In genomic region chr9:99870780-99871555, GRCm38 (mm10) we compare ENCODE assay signal across 10 mouse cellular contexts. TPM values are rescaled to one million over a fixed set of nuclear protein-coding genes. Genes with fewer than 3 reads are reported as not detected.
DNase-seq lines count a peak whose midpoint lies in the region; ATAC-seq and TF ChIP-seq lines count a peak whose summit lies in the region.
"Had no signal": no experiment of that assay in that cellular context is flagged by ENCODE, and none has a peak within 500 bp of the region (broad histone marks: within the 10 kb centered on the region; RNA-seq: fewer than 3 reads in every experiment).

No protein-coding gene starts in this region.

- no peak for TF ChIP-seq POLR2A in limb, embryonic 14.5 days (IDR thresholded peaks at IDR 0.05; ENCODE audit: borderline replicate concordance, extremely low read depth, insufficient read depth, insufficient read length)

- 4% methylated on average over 37 of the region's 37 CpGs for WGBS in liver, embryonic 11.5 days
- 4% methylated on average over 37 of the region's 37 CpGs for WGBS in liver, postnatal 0 days (ENCODE audit: insufficient replicate concordance)
- 2% methylated on average over 37 of the region's 37 CpGs for WGBS in embryonic facial prominence, embryonic 15.5 days
- WGBS in limb, embryonic 14.5 days = 1% methylated on average over 37 of the region's 37 CpGs
- under 1% methylated on average over 37 of the region's 37 CpGs for WGBS in stomach, embryonic 16.5 days
- WGBS in kidney, embryonic 14.5 days = under 1% methylated on average over 37 of the region's 37 CpGs

- H3K9ac ChIP-seq in liver, embryonic 11.5 days (ENCODE audit: low read depth, low read length) = no peak overlapping the region
- no peak overlapping the region for H3K9ac ChIP-seq in liver, postnatal 0 days (replicated peaks)
- no peak overlapping the region for H3K9ac ChIP-seq in embryonic facial prominence, embryonic 15.5 days
- H3K9ac ChIP-seq in limb, embryonic 14.5 days (ENCODE audit: low read depth, low read length, severe bottlenecking) = no peak overlapping the region
- H3K9ac ChIP-seq in stomach, embryonic 16.5 days (ENCODE audit: low read length) = no peak overlapping the region
- H3K9ac ChIP-seq in kidney, embryonic 14.5 days (ENCODE audit: low read depth, low read length) = no peak overlapping the region

- H3K27ac ChIP-seq in liver, embryonic 11.5 days (ENCODE audit: low read depth, low read length) = no peak overlapping the region
- no peak overlapping the region for H3K27ac ChIP-seq in liver, postnatal 0 days (ENCODE audit: low read depth)
- H3K27ac ChIP-seq in embryonic facial prominence, embryonic 15.5 days (replicated peaks) = no peak overlapping the region
- H3K27ac ChIP-seq in limb, embryonic 14.5 days (replicated peaks; ENCODE audit: low read depth, low read length) = no peak overlapping the region
- H3K27ac ChIP-seq in stomach, embryonic 16.5 days (ENCODE audit: low read length) = no peak overlapping the region
- no peak overlapping the region for H3K27ac ChIP-seq in kidney, embryonic 14.5 days (ENCODE audit: low read depth, low read length)

- peak; percentile 34 for DNase-seq in liver, embryonic 11.5 days (ENCODE audit: low spot score)
- no peak for DNase-seq in liver, postnatal 0 days
- DNase-seq in limb, embryonic 14.5 days (ENCODE audit: low spot score) = no peak
- no peak for DNase-seq in left cerebral cortex, adult 18-20 months (ENCODE audit: low spot score in 2 of 2)

- no peak overlapping the region for H3K4me3 ChIP-seq in liver, embryonic 11.5 days (ENCODE audit: low read depth, low read length)
- H3K4me3 ChIP-seq in liver, postnatal 0 days (ENCODE audit: low read depth, low read length) = no peak overlapping the region
- H3K4me3 ChIP-seq in embryonic facial prominence, embryonic 15.5 days (replicated peaks) = peak overlapping the region; percentile 19
- peak overlapping the region; percentile 11; the same call in 1 of the 2 replicates for H3K4me3 ChIP-seq in limb, embryonic 14.5 days (replicated peaks; ENCODE audit: low read length)
- 0 out of 2 replicates have a peak overlapping the region, but pooled peaks have one; percentile 5 for H3K4me3 ChIP-seq in stomach, embryonic 16.5 days (replicated peaks; ENCODE audit: low read length)
- H3K4me3 ChIP-seq in kidney, embryonic 14.5 days (ENCODE audit: low read length) = no peak overlapping the region

- H3K4me2 ChIP-seq in liver, embryonic 11.5 days = no peak overlapping the region
- H3K4me2 ChIP-seq in liver, postnatal 0 days (ENCODE audit: low read depth, low read length) = no peak overlapping the region
- peak overlapping the region; percentile 45 for H3K4me2 ChIP-seq in embryonic facial prominence, embryonic 15.5 days (replicated peaks)
- no peak overlapping the region; the same call in 1 of the 2 replicates for H3K4me2 ChIP-seq in limb, embryonic 14.5 days (replicated peaks; ENCODE audit: low read depth, low read length, severe bottlenecking)
- H3K4me2 ChIP-seq in stomach, embryonic 16.5 days (ENCODE audit: low read depth, low read length) = 0 out of 2 replicates have a peak overlapping the region, but pooled peaks have one; percentile 10
- no peak overlapping the region for H3K4me2 ChIP-seq in kidney, embryonic 14.5 days (replicated peaks; ENCODE audit: low read depth, low read length)

- peaks cover 97% of the 10 kb centered on the region for H3K27me3 ChIP-seq in liver, embryonic 11.5 days (replicated peaks; ENCODE audit: control insufficient read depth, insufficient read depth, low read length)
- H3K27me3 ChIP-seq in liver, postnatal 0 days (ENCODE audit: insufficient read depth, low read length) = peaks cover 98% of the 10 kb centered on the region
- H3K27me3 ChIP-seq in embryonic facial prominence, embryonic 15.5 days = peaks cover 97% of the 10 kb centered on the region
- peaks cover 97% of the 10 kb centered on the region for H3K27me3 ChIP-seq in limb, embryonic 14.5 days (ENCODE audit: control insufficient read depth, insufficient read depth, low read length)
- H3K27me3 ChIP-seq in stomach, embryonic 16.5 days (ENCODE audit: control insufficient read depth, insufficient read depth, low read length) = peaks cover 88% of the 10 kb centered on the region
- peaks cover 98% of the 10 kb centered on the region for H3K27me3 ChIP-seq in kidney, embryonic 14.5 days (ENCODE audit: control insufficient read depth, insufficient read depth, low read length)

- H3K9me3 ChIP-seq in liver, embryonic 11.5 days (ENCODE audit: control insufficient read depth, low read length) = no peaks in the 10 kb centered on the region
- H3K9me3 ChIP-seq in liver, postnatal 0 days (ENCODE audit: low read length) = no peaks in the 10 kb centered on the region
- H3K9me3 ChIP-seq in embryonic facial prominence, embryonic 15.5 days (replicated peaks) = no peaks in the 10 kb centered on the region
- H3K9me3 ChIP-seq in limb, embryonic 14.5 days (ENCODE audit: control insufficient read depth, low read length) = no peaks in the 10 kb centered on the region
- no peaks in the 10 kb centered on the region for H3K9me3 ChIP-seq in stomach, embryonic 16.5 days (replicated peaks; ENCODE audit: control insufficient read depth, low read length)
- H3K9me3 ChIP-seq in kidney, embryonic 14.5 days (ENCODE audit: control insufficient read depth, low read length) = no peaks in the 10 kb centered on the region

- ATAC-seq in liver, embryonic 11.5 days (replicated peaks; ENCODE audit: low FRiP score) = no peak
- no peak for ATAC-seq in liver, postnatal 0 days
- ATAC-seq in embryonic facial prominence, embryonic 15.5 days (ENCODE audit: insufficient number of reproducible peaks, low FRiP score, low TSS enrichment, low read depth) = no peak
- no peak for ATAC-seq in limb, embryonic 14.5 days (ENCODE audit: low FRiP score, low read depth)
- ATAC-seq in stomach, embryonic 16.5 days (ENCODE audit: insufficient read depth, low FRiP score) = no peak
- no peak for ATAC-seq in kidney, embryonic 14.5 days (ENCODE audit: low FRiP score, low TSS enrichment)
- ATAC-seq: Patski had no signal

- TF ChIP-seq EP300 in liver, postnatal 0 days (IDR thresholded peaks at IDR 0.05; ENCODE audit: low read depth) = no peak

- peaks cover 3% of the 10 kb centered on the region for H3K4me1 ChIP-seq in liver, embryonic 11.5 days (replicated peaks; ENCODE audit: control insufficient read depth, insufficient read depth, low read length)
- H3K4me1 ChIP-seq in liver, postnatal 0 days (ENCODE audit: insufficient read depth) = no peaks in the 10 kb centered on the region
- H3K4me1 ChIP-seq in embryonic facial prominence, embryonic 15.5 days = peaks cover 51% of the 10 kb centered on the region
- H3K4me1 ChIP-seq in limb, embryonic 14.5 days (ENCODE audit: control insufficient read depth, insufficient read depth, low read length) = peaks cover 11% of the 10 kb centered on the region
- peaks cover 12% of the 10 kb centered on the region for H3K4me1 ChIP-seq in stomach, embryonic 16.5 days (ENCODE audit: control insufficient read depth, insufficient read depth, low read length)
- peaks cover 7% of the 10 kb centered on the region; the same call in 1 of the 2 replicates for H3K4me1 ChIP-seq in kidney, embryonic 14.5 days (ENCODE audit: control insufficient read depth, insufficient read depth, low read length)

- TF ChIP-seq CTCF in liver, postnatal 0 days (IDR thresholded peaks at IDR 0.05; ENCODE audit: low read depth) = no peak

- H3K36me3 ChIP-seq in liver, embryonic 11.5 days (ENCODE audit: control insufficient read depth, insufficient read depth, low read length) = no peaks in the 10 kb centered on the region
- no peaks in the 10 kb centered on the region for H3K36me3 ChIP-seq in liver, postnatal 0 days (replicated peaks; ENCODE audit: insufficient read depth, low read length)
- H3K36me3 ChIP-seq in embryonic facial prominence, embryonic 15.5 days = no peaks in the 10 kb centered on the region
- no peaks in the 10 kb centered on the region for H3K36me3 ChIP-seq in limb, embryonic 14.5 days (ENCODE audit: control insufficient read depth, insufficient read depth, low read length)
- no peaks in the 10 kb centered on the region for H3K36me3 ChIP-seq in stomach, embryonic 16.5 days (ENCODE audit: control insufficient read depth, insufficient read depth, low read length)
- H3K36me3 ChIP-seq in kidney, embryonic 14.5 days (ENCODE audit: control insufficient read depth, insufficient read depth, low read length) = no peaks in the 10 kb centered on the region

RNA-seq across cellular contexts. Expression of gene Sox14, which starts 5.0 kb away (rescaled TPM):
- 0.19 TPM in 1 of 2 replicates, not detected in the other for polyA plus RNA-seq in liver, embryonic 11.5 days (2014; fragmentation: Nextera tagmentation; extraction: Ambion mirVana)
- not detected in 2 replicates for polyA plus RNA-seq in liver, postnatal 0 days (2015; fragmentation: Nextera tagmentation; extraction: Ambion mirVana)
- 0.29 and 0.41 TPM in 2 replicates for polyA plus RNA-seq in embryonic facial prominence, embryonic 15.5 days (2015; fragmentation: Nextera tagmentation; extraction: Ambion mirVana)
- polyA plus RNA-seq in limb, embryonic 14.5 days (2012; rRNA removed) = 0.08 and 0.18 TPM in 2 replicates
- 0.08 TPM in 1 of 2 replicates, not detected in the other for polyA plus RNA-seq in limb, embryonic 14.5 days (2014; fragmentation: Nextera tagmentation; extraction: Ambion mirVana)
- not detected in 2 replicates for polyA plus RNA-seq in stomach, embryonic 16.5 days (2015; fragmentation: Nextera tagmentation; extraction: Ambion mirVana)
- not detected in 2 replicates for polyA plus RNA-seq in kidney, embryonic 14.5 days (2014; fragmentation: Nextera tagmentation; extraction: Ambion mirVana)
- not detected for total RNA-seq in left cerebral cortex, adult 18-20 months (2021)
- polyA plus RNA-seq: liver, embryonic 16.5 days; Patski; stomach, embryonic 14.5 days had no signal

Comparison
In these comparisons a context has a peak if more than half of its experiments do, and no peak if none do; other contexts are left out.
1. H3K4me2 ChIP-seq: peak in embryonic facial prominence, embryonic 15.5 days (single experiment) and stomach, embryonic 16.5 days (single experiment); none in liver, embryonic 11.5 days (single experiment), liver, postnatal 0 days (single experiment), limb, embryonic 14.5 days (single experiment) and kidney, embryonic 14.5 days (single experiment).
2. H3K4me3 ChIP-seq: peak in embryonic facial prominence, embryonic 15.5 days (single experiment), limb, embryonic 14.5 days (single experiment) and stomach, embryonic 16.5 days (single experiment); none in liver, embryonic 11.5 days (single experiment), liver, postnatal 0 days (single experiment) and kidney, embryonic 14.5 days (single experiment).